8 mouse cellular contexts compared by ENCODE assay signal in the genomic region with DNA sequence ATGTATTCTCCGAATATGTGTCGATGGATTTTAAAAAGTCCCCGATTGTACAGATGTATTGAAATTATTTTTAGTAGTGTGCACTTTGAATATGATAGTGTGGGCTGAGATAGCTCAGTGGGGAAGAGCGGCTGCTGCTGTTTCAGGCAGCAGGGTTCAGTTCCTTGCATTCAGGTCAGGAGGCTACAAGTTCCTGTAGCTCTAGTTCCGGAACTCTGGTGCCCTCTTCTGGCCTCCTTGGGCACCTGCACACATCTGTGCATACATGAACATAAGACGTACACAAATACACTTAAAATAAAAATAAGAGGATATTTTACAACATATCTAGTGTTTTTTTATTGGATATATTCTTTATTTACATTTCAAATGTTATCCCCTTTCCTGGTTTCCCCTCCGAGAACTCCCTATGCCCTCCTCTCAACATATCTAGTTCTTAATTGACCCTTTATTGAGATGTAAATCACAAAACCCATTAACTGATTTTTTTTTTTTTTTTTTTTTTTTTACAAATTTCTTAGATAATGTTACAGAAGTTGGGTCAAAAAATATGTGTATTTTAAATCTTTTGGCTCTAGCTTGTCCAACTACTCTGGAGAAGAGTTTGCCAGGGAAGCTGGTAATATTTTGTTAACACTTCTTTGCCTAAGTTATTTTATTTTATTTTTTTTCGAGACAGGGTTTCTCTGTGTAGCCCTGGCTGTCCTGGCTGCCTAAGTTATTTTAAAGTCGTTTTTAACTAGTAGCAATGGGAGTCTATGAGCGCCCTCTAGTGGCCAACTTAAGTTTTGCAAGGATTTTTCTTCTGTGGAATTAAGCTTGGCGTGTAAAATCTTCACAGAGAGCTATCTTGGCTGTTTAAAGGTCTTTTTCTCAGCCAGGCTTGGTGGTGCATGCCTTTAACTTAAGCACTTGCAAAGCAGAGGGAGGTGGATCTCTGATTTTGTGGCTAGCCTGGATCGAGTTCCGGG. TPM values are rescaled to one million over a fixed set of nuclear protein-coding genes. Genes with fewer than 3 reads are reported as not detected.
DNase-seq lines count a peak whose midpoint lies in the region; ATAC-seq and TF ChIP-seq lines count a peak whose summit lies in the region.

No protein-coding gene starts in this region.

- ATAC-seq in activated CD4-positive, CD25-positive, alpha-beta regulatory T cell, adult 4 months = peak; percentile 65

- no peak overlapping the region for H3K27ac ChIP-seq in cortical plate, adult 2 months (ENCODE audit: insufficient read depth, low read length)
- no peak overlapping the region for H3K27ac ChIP-seq in layer of hippocampus, adult 2 months

- H3K4me3 ChIP-seq in cortical plate, adult 2 months (ENCODE audit: insufficient read depth, low read length) = no peak overlapping the region
- no peak overlapping the region for H3K4me3 ChIP-seq in layer of hippocampus, adult 2 months

- no peak for TF ChIP-seq POLR2A in cortical plate, adult 2 months (IDR thresholded peaks at IDR 0.05; ENCODE audit: extremely low read depth, insufficient read depth, low read length)

- no peaks in the 10 kb centered on the region for H3K4me1 ChIP-seq in cortical plate, adult 2 months (ENCODE audit: control insufficient read depth, insufficient read depth, low read length)

- TF ChIP-seq CTCF in cortical plate, adult 2 months (IDR thresholded peaks at IDR 0.05; ENCODE audit: extremely low read depth, insufficient read depth, low read length) = peak; percentile 37; the same call in 1 of the 2 replicates
- peak; percentile 83 for TF ChIP-seq CTCF in layer of hippocampus, adult 2 months (conservative IDR thresholded peaks at IDR 0.05)

- DNase-seq in adrenal gland, adult (ENCODE audit: inconsistent age in 2 of 2, low spot score in 1 of 2) = peak; percentile 64 to 93
- DNase-seq in adrenal gland, adult 8-10 months = no peak
- DNase-seq in gastrocnemius, postnatal 4 days (ENCODE audit: low spot score in 2 of 2) = peak; percentile 46 to 68
- DNase-seq in layer of hippocampus, adult 2 months (ENCODE audit: low spot score in 2 of 2) = peak; percentile 60 to 82
- peak; percentile 93 for DNase-seq in lung, postnatal 36 days
- peak; percentile 77 for DNase-seq in right cerebral cortex, postnatal 4 days

RNA-seq across cellular contexts. Expression of a gene that starts 11.0 kb away (rescaled TPM):
- 10 to 100 TPM; 10.9 to 32.1 (median 18.4) TPM for total RNA-seq in adrenal gland, adult 8-10 months (2022)
- polyA plus RNA-seq in activated CD4-positive, CD25-positive, alpha-beta regulatory T cell, adult 4 months (2017; shearing (Covaris generic)) = not detected
- 267 and 352 TPM in 2 replicates for polyA plus RNA-seq in cortical plate, adult 2 months (2012; rRNA removed)
- 1 to 10 TPM; 1.5 to 1.6 TPM for total RNA-seq in gastrocnemius, postnatal 4 days (2021)
- 100 to 1,000 TPM; 111 to 113 TPM for total RNA-seq in layer of hippocampus, adult 2 months (2021)

RNA-seq across cellular contexts. Expression of a gene that starts 43.9 kb away (rescaled TPM):
- 10 to 100 TPM; 29.2 to 39.4 (median 34.0) TPM for total RNA-seq in adrenal gland, adult 8-10 months (2022)
- 10 to 100 TPM; 54.4 to 60.6 TPM for polyA plus RNA-seq in activated CD4-positive, CD25-positive, alpha-beta regulatory T cell, adult 4 months (2017; shearing (Covaris generic))
- 23.5 and 24.2 TPM in 2 replicates for polyA plus RNA-seq in cortical plate, adult 2 months (2012; rRNA removed)
- 10 to 100 TPM; 20.3 to 26.3 TPM for total RNA-seq in gastrocnemius, postnatal 4 days (2021)
- 10 to 100 TPM; 64.9 to 68.3 TPM for total RNA-seq in layer of hippocampus, adult 2 months (2021)

Comparison
In these comparisons a context has a peak if more than half of its experiments do, and no peak if none do; other contexts are left out.
1. RNA of a gene that starts 11.0 kb away (total RNA-seq): 111 to 113 TPM in layer of hippocampus, adult 2 months and 10.9 to 32.1 TPM in adrenal gland, adult 8-10 months; 1.5 to 1.6 TPM in gastrocnemius, postnatal 4 days; every median in the first group is over 4 times any median in the second.